Mouse (Mus musculus): ENCODE measurements around the gene Pigl.

DNA sequence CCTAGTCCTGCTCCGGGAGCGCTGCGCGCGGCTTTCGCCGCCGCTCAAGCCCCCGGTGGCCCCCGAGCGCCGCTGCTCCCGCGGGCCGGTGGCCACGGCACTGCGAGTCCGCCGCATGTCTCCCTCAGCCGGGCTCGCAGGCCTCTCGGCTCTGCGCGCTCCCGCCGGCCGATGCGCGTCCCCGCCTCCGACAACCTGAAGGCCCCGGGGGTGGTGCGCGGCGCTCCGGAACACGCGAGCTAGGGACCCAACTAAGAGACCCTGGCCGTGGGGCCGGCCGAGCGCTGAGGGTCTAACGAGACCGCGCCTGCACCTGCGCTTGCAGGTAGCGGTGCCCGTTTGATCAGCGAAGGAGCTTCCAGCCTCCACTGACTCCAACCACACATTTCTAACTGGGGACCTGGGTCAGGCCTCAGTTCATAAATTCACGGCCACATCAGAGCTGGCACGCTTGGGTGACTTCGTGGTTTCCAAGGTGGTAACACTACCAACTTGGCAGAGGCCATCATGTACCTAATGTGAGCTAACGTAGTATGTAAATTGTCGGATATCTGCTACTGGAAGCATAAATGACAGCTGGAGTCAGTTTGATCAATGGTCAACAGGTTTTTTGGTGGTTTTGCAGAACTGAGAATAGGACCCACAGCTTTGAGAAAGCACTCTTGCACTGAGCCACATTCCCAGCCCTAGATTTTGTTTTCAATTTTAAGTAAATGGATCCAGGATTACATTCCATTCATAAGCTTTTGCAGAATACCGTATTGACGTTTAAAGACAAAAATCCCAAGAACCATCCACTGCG lies 81.0 kb downstream of the Pigl start, which contains the start of gene Cenpv:
- TF ChIP-seq CTCF (IDR thresholded peaks at IDR 0.05; ENCODE audit: insufficient read depth, low read length) (no peak), POLR2A (IDR thresholded peaks at IDR 0.05; ENCODE audit: borderline replicate concordance, extremely low read depth, low read depth, low read length) (no peak)

All from lung, adult 2 months (tissue).